Mouse (Mus musculus): Measurements from ENCODE around the gene Nup88.
"Not testable (repeated sequence)": the region's sequence is repeated elsewhere in the genome, so short reads cannot be mapped to it uniquely, and the experiment has no call there.

The Nup88 gene

GRCm38 (mm10) chr11:70969271-70969794 lies 440 bp downstream of the Nup88 start:
- ATAC-seq (ENCODE audit: low TSS enrichment), result peak; percentile 22; the same call in 1 of the 2 replicates

- no peak for ATAC-seq (ENCODE audit: low TSS enrichment)
These were observed 5.4 kb downstream of the Nup88 start for GRCm38 (mm10) chr11:70964222-70964907.

- ATAC-seq (ENCODE audit: low TSS enrichment), result peak; percentile 94
These were observed 8.8 kb downstream of the Nup88 start for GRCm38 (mm10) chr11:70960786-70961554.

- ATAC-seq (ENCODE audit: low TSS enrichment), result no peak
These were observed 15.1 kb downstream of the Nup88 start for GRCm38 (mm10) chr11:70954711-70955110.

- peak; percentile 53; the same call in 1 of the 2 replicates for ATAC-seq (ENCODE audit: low TSS enrichment)
These were observed 24.6 kb downstream of the Nup88 start for GRCm38 (mm10) chr11:70944935-70945817.

GRCm38 (mm10) chr11:70943651-70944050 lies 26.1 kb downstream of the Nup88 start:
- no peak for ATAC-seq (ENCODE audit: low TSS enrichment)

GRCm38 (mm10) chr11:70942596-70942995 lies 27.2 kb downstream of the Nup88 start:
- peak; percentile 53; the same call in 1 of the 2 replicates for ATAC-seq (ENCODE audit: low TSS enrichment)

GRCm38 (mm10) chr11:70935316-70935715 lies 34.5 kb downstream of the Nup88 start:
- ATAC-seq (ENCODE audit: low TSS enrichment), result no peak

GRCm38 (mm10) chr11:70931461-70931860 lies 38.3 kb downstream of the Nup88 start:
- no peak for ATAC-seq (ENCODE audit: low TSS enrichment)

GRCm38 (mm10) chr11:70919524-70919923 lies 50.2 kb downstream of the Nup88 start:
- no peak for ATAC-seq (ENCODE audit: low TSS enrichment)

- ATAC-seq (ENCODE audit: low TSS enrichment), result peak; percentile 97
These were observed 51.9 kb downstream of the Nup88 start for GRCm38 (mm10) chr11:70917896-70918295.

GRCm38 (mm10) chr11:70911920-70912319 lies 57.9 kb downstream of the Nup88 start:
- ATAC-seq (ENCODE audit: low TSS enrichment), result no peak

- no peak for ATAC-seq (ENCODE audit: low TSS enrichment)
These were observed 58.5 kb downstream of the Nup88 start for GRCm38 (mm10) chr11:70911323-70911722.

- peak; percentile 67; the same call in 1 of the 2 replicates for ATAC-seq (ENCODE audit: low TSS enrichment)
These were observed 63.1 kb downstream of the Nup88 start for GRCm38 (mm10) chr11:70906681-70907080.

- not testable (repeated sequence) for ATAC-seq (ENCODE audit: low TSS enrichment)
These were observed 71.6 kb downstream of the Nup88 start for GRCm38 (mm10) chr11:70898182-70898581.

- ATAC-seq (ENCODE audit: low TSS enrichment), result no peak
These were observed 72.1 kb downstream of the Nup88 start for GRCm38 (mm10) chr11:70897680-70898079.

Data from frontal cortex, adult (tissue).